Mouse (Mus musculus) CH12.LX (cell line): ENCODE results near the gene Olfr1331.

Experiments
- BHLHE40 ChIP-seq: IDR thresholded peaks from 2 replicates; pipeline ENCODE4 v1.6.1; 2011; ENCODE audit warnings: mild to moderate bottlenecking, low read depth, low read length, improper control_type of control experiment
- CTCF ChIP-seq, 2 experiments: IDR thresholded peaks in 1 of 2; conservative IDR thresholded peaks in 1 of 2; 2 replicates each; pipeline ENCODE4 v1.5.1; 2011 to 2012; ENCODE audit warnings: low read depth in 2 of 2, low read length in 2 of 2, improper control_type of control experiment in 1 of 2, inconsistent platforms in 1 of 2, mild to moderate bottlenecking in 1 of 2, moderate library complexity in 1 of 2
- EP300 ChIP-seq: IDR thresholded peaks from 2 replicates; pipeline ENCODE4 v1.6.1; 2011; ENCODE audit warnings: low read length, improper control_type of control experiment
- ETS1 ChIP-seq: conservative IDR thresholded peaks from 2 replicates; pipeline ENCODE4 v1.6.1; 2012; ENCODE audit warnings: low read depth, mild to moderate bottlenecking, inconsistent platforms, low read length, improper control_type of control experiment, moderate library complexity
- KAT2A ChIP-seq: IDR thresholded peaks from 2 replicates; pipeline ENCODE4 v1.6.1; 2012; ENCODE audit warnings: low read length, improper control_type of control experiment, inconsistent platforms; ENCODE audit not compliant: insufficient replicate concordance
- MAFK ChIP-seq: IDR thresholded peaks from 2 replicates; pipeline ENCODE4 v1.6.1; 2011; ENCODE audit warnings: low read length, improper control_type of control experiment; ENCODE audit not compliant: insufficient replicate concordance
- MAX ChIP-seq: IDR thresholded peaks from 2 replicates; pipeline ENCODE4 v1.6.1; 2011; ENCODE audit warnings: low read length, improper control_type of control experiment
- POLR2A ChIP-seq: IDR thresholded peaks from 2 replicates; pipeline ENCODE4 v1.6.1; 2011; ENCODE audit warnings: low read depth, mild to moderate bottlenecking, improper control_type of control experiment, low read length
- POLR2AphosphoS2 ChIP-seq: IDR thresholded peaks from 2 replicates; pipeline ENCODE4 v1.6.1; 2011; ENCODE audit warnings: low read depth, low read length, improper control_type of control experiment
- RAD21 ChIP-seq: IDR thresholded peaks from 2 replicates; pipeline ENCODE4 v1.6.1; 2011; ENCODE audit warnings: low read depth, mild to moderate bottlenecking, low read length, improper control_type of control experiment, moderate library complexity
- TBP ChIP-seq: conservative IDR thresholded peaks from 2 replicates; pipeline ENCODE4 v1.6.1; 2011; ENCODE audit warnings: low read depth, low read length, improper control_type of control experiment
- TCF12 ChIP-seq: IDR thresholded peaks from 2 replicates; pipeline ENCODE4 v1.6.1; 2014; ENCODE audit warnings: low read depth, mild to moderate bottlenecking, inconsistent platforms, low read length, improper control_type of control experiment
- USF2 ChIP-seq: conservative IDR thresholded peaks from 2 replicates; pipeline ENCODE4 v1.6.1; 2011; ENCODE audit warnings: low read depth, low read length, improper control_type of control experiment

GRCm38 (mm10) chr4:118888297-118888696 is 23.8 kb downstream of the Olfr1331 start, which contains the start of gene Olfr1330:
- no peak for TF ChIP-seq CTCF (conservative IDR thresholded peaks at IDR 0.05 in 1 of 2, IDR thresholded peaks at IDR 0.05 in 1 of 2; ENCODE audit: low read depth in 2 of 2, low read length in 2 of 2)
- TF ChIP-seq EP300: no peak
- no peak for TF ChIP-seq POLR2A
- TF ChIP-seq MAX: no peak
- TF ChIP-seq MAFK: no peak
- no peak for TF ChIP-seq USF2
- TF ChIP-seq POLR2AphosphoS2: no peak
- TF ChIP-seq BHLHE40: no peak
- no peak for TF ChIP-seq KAT2A
- no peak for TF ChIP-seq TCF12
- TF ChIP-seq TBP: no peak
- TF ChIP-seq RAD21: no peak
- TF ChIP-seq ETS1: no peak
